Mouse (Mus musculus): ENCODE results near the gene Lin28b.
A peak's percentile ranks its signal among the peaks of the same experiment; 100 is the strongest.

Gene Lin28b

GRCm38 (mm10) chr10:45485761-45486602, at the start of gene Lin28b:
TSS of gene Lin28b (minus strand) at chr10:45486395.
- peak; percentile 33 to 53 for DNase-seq

GRCm38 (mm10) chr10:45511764-45512163, 25.6 kb upstream of the Lin28b start:
- DNase-seq: no peak

DNA sequence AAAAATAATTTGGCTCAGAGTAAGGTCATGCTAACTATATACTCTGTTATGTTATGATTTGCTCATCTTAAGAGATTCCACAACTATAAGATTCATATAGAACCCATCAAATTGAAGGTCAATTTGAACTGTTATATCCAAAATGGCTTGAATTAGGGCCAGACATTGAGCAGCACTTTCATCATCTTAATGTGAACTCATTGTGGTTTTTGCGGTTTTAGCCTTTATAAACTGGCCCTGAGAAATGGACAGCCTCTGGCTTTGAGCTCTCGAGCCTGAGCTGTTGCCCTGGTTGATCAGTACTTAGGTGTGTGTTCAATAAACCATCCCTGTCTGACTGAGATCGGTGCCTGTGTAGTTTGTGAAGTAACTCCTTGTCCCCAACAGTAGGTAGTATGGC, 24.5 kb upstream of the Lin28b start:
- DNase-seq: no peak

GRCm38 (mm10) chr10:45500259-45500658, 14.1 kb upstream of the Lin28b start:
- no peak for DNase-seq

GRCm38 (mm10) chr10:45486603-45486946, 380 bp upstream of the Lin28b start:
- DNase-seq: no peak

DNA sequence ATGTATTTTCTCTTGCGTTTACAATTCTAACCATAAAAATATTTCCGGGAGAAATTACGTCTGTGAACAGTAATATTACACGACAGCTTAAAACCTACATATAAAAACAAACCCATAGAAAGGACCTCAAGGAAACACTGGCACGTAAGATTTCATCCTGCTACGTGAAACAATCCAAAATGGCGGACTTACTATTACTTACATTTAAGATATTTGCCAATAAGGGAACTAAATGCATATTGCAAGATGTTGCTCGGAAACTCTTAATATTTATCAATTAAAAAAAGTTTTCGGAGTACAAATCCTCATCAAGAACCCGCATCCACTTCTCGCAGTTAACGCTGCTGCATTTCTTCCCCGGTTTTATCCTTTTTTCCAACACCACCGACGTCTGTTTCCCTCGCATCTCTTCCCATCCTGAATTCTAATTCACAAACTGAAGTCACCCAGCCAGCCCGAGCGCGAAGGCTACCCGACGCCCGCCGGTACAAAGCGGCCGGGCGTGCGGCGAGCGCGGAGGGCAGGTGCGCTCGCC, 902 bp downstream of the Lin28b start:
- no peak for DNase-seq

GRCm38 (mm10) chr10:45483210-45483609, 3.0 kb downstream of the Lin28b start:
- DNase-seq: peak in 1 of 2 experiments; percentile 8

DNA sequence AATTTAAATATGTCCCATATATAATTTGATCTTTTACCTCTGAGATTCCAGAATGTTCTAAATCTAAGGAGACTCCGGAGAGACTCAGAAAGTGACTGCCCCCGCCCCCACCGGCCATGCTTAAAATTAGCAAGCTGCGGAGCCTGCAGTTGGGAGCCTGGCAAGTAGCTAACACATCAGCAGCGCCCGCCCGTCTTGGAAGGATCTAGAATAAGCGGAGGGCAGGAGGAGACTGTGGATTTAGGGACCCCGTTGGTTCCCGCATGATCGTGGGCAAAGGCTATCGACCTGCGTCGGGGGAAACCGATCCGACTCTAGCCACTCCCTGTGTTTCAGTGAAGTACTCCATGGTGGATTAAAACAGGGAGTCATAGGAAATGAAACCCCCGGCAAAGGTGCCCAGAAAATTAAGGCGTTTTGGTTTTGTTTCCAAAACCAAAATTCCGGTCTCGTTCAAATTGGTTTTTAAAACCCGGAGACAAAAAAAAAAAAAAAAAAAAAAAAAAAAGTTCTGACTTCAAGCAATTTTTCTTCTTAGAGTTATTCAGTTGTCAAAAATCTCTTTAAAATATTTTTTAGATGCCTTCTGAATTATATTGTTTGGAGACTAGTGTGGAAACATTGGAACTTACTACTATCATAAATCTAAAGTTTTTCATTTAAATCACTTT, 12.4 kb downstream of the Lin28b start:
- no peak for DNase-seq

DNA sequence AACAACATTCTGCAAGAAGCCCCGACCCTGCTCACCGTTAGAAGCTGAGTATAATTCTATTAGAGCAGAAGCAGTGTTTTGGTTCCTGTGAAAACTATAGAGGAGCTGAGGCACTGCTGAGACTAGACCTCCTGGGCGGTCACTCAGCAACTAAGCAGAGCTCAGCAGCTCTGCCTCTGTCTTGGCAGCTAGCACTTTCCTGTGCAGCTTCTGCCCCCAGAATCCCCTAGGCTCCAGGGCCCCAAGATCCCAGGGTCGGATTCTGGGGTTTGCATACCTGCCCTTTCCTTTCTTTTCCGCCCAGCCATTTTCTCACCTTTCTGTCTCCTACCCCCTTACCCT, 13.1 kb downstream of the Lin28b start:
- no peak for DNase-seq

GRCm38 (mm10) chr10:45472431-45473142, 13.6 kb downstream of the Lin28b start:
- no peak for DNase-seq

GRCm38 (mm10) chr10:45471321-45471720, 14.9 kb downstream of the Lin28b start:
- no peak for DNase-seq

DNA sequence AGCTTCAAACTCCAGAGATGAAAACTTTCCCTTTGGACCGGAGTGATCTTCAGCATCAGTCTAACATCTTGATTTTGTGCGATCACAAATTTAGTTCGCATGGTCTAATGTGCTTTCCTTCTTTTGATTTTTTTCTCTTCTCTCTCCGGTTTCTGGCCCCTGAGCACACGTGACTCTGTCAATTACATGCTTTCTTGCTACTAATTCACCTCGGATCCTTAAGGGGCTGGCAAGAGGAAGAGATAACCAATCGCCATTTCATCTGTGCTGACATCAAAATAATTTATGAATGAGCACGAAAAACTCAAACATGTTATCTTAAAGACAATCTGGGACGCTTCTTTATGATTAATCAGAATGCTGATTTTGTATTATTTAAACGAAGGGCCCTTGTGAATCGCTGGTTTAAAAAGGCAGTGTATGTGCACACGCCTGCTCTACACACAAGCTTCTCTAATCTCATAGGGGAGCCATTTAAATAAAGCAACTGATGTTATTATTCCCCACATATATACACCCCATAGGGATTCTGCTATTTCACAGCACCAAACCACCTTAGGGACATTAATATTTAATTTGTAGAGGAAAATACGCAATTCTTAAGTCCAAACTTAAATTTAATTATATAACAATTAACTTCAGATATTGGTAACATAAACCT, 16.0 kb downstream of the Lin28b start:
- no peak for DNase-seq

- DNase-seq: no peak
Measured at GRCm38 (mm10) chr10:45469027-45469996, 16.9 kb downstream of the Lin28b start.

DNA sequence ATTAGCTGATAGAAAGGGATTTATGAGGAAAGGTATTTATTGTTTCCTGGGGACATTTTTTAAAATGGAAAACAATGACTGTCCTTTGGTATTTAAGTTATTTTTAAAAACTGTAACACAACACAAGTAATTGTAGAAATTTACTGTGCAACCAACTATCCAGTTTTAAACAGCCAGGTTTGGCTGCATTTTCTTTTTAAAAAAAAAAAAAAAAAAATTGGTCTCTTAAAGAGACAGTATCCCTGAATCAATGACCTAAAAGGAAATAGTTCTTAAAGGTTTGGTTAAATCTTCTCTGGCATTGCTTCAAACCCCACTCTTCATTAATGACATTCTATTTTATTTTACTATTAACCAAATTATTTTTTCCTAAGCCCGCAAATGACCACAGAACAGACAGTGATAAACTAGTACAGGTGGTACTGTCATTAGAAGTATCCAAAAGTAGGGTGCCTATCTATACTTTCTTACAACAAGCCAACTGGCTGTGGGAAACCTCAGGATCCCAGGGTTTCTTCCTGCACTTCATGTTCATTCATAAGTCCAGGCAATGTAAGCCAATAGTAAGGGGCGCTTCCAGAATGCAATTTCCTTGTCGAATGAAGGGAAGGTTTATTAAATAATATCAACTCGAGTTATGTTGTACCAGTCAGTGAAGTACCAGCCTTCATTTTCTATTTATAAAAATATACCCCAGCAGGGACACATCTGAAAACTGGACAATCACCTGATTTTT, 17.8 kb downstream of the Lin28b start:
- no peak for DNase-seq

GRCm38 (mm10) chr10:45458637-45459036, 27.6 kb downstream of the Lin28b start:
- no peak for DNase-seq

DNA sequence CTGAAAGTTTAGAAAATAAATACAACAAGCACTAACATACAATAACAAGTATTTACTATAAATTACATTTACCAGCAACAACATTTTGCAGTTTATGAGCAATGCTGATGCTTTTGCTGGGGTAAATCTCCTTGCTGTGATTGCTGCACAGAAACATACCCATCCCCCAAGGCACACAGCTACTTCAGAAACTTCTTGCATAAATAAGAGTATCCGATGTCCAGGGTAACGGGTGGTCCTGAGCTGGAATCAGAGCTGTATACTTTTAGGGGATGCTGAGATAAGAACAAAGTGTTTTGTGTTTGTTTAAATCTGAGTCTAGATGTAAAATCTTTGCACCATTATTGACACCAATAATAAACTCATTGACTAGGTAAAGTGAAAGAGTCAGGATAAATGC, 28.1 kb downstream of the Lin28b start:
- no peak for DNase-seq

GRCm38 (mm10) chr10:45446625-45447024, 39.6 kb downstream of the Lin28b start:
- no peak for DNase-seq

GRCm38 (mm10) chr10:45446215-45446614, 40.0 kb downstream of the Lin28b start:
- no peak for DNase-seq

DNA sequence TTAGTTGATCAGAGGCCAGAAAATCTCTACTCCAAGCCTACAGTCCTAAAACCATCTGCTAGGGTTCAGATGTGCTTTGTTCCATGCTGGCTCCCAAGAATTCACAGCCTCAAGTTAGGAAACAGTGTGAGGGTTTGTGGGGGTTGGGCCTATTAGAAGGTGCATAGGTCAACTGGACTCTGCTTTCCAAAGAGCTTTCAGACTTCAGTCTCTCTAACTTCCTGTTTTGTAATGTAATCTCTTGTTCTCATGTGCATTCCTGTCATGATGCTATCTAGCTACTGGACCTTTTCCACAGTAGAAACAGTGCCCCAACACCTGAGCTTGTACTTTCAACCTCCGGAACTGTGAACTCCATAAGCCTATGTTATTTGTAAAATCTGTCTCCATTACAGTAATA, 63.8 kb downstream of the Lin28b start:
- DNase-seq: no peak

GRCm38 (mm10) chr10:45412144-45412543, 74.1 kb downstream of the Lin28b start:
- DNase-seq: no peak

- DNase-seq: no peak
Measured at GRCm38 (mm10) chr10:45411741-45412140, 74.5 kb downstream of the Lin28b start.
